Mouse (Mus musculus) testis, adult 2 months (tissue): ENCODE measurements around the gene Prnp.

Experiments used
- CTCF ChIP-seq: fragments of 200-500 bp; IDR thresholded peaks from 2 replicates; pipeline ENCODE4 v1.5.1; 2012; ENCODE audit warnings: low read depth, mild to moderate bottlenecking, inconsistent platforms, low read length, moderate library complexity; ENCODE audit not compliant: control insufficient read depth, insufficient read depth, insufficient replicate concordance
- POLR2A ChIP-seq: fragments of 200-500 bp; IDR thresholded peaks from 2 replicates; pipeline ENCODE4 v1.6.1; 2012; ENCODE audit warnings: low read depth, mild to moderate bottlenecking, inconsistent platforms, low read length, moderate library complexity; ENCODE audit not compliant: control insufficient read depth

GRCm38 (mm10) chr2:131952456-131952855 lies 42.7 kb downstream of the Prnp start:
- TF ChIP-seq CTCF (no peak), POLR2A (no peak)
